Mouse (Mus musculus) lung, postnatal 36 days (tissue): ENCODE results near the gene Rhcg.

ENCODE experiments used
- DNase-seq: peaks from one replicate; pipeline ENCODE4 v3.0.0; 2022; ENCODE audit warnings: mixed read lengths

Gene Rhcg

GRCm38 (mm10) chr7:79617418-79617817 is at the start of gene Rhcg:
Gene Rhcg, minus strand, starts transcription at chr7:79617657.
- no peak for DNase-seq

DNA sequence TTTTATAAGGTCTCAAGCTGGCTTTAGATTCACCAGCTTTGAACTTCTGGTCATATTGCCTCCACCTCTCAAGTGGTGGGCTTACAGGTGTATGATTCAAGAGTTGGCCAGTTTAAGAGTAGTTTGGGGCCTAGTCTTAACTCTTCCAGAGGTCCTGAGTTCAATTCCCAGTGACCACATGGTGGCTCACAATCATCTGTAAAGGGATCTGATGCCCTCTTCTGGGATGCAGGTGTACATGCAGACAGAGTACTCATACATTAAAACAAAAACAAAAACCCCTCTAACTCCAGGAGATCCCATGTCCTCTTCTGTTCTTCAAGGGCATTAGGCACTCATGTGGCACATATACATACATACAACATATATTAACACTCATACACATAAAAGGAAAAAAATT is 49.2 kb upstream of the Rhcg start:
- no peak for DNase-seq

DNA sequence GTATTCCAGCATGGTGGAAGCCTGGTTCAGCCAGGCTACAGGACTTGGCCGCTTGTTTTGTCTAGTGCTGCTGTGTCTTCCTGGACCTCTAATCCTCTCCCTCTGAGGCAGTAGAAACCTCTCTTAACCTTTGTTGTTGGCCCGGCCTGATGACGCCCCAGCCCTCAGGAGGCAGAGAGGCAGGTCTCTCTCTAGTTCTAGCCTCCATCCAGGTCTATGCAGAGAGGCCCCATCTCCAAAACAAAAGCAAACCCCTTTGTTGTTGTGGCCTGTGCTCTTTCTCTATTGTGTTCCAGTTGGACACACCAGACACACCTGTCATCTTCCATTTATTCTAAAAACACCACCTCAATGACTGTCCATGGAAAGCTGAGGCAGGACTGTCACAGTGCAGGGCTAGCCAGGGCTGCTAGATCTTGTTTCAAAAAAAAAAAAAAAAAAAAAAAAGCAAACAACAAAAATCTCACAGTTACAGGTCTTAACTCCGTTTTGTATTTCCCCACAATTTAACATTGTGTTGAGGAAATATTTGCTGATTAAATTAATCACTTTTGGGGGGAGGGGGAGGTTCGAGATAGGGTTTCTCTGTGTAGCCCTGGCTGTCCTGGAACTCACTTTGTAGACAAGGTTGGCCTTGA is 43.9 kb upstream of the Rhcg start:
- no peak for DNase-seq

- DNase-seq: no peak
Observed at GRCm38 (mm10) chr7:79660291-79661150, 43.1 kb upstream of the Rhcg start.

DNA sequence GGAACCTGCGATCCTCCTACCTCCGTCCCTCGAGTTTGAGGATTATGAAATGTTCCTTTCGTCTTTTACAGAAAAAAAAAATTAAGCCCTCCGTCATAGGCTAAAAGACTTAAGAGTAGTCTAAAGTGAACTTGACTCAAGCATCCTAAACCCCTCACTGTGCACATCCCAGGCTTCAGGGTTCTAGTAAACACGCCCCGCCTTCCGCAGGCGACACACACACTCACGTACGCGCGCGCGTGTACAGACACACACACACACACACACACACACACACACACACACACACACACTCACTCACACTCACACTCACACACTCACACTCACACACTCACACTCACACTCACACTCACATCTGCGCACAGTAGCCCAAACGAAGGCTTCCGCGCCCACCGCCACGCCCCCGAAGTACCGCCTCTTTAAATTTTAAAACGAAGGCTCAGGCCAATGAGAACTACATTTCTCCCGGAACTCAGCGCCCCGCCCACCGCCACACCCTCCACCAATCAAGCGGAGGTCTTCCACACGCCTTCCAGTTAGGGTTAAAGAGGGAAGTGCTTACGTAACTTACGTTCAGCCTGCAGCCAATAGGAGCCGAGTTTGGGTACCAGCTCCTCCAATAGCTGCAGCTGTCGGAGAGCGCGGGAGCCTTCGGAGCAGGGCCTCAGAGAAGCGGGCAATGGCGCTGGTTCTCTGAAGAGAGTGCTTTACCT is 42.3 kb upstream of the Rhcg start, which contains the start of gene Ticrr:
Gene Ticrr (plus strand): TSS at position 619 of the 713 bp plus-strand sequence.
- DNase-seq: peak; percentile 99

GRCm38 (mm10) chr7:79654586-79654985 is 37.1 kb upstream of the Rhcg start:
- DNase-seq: no peak

DNA sequence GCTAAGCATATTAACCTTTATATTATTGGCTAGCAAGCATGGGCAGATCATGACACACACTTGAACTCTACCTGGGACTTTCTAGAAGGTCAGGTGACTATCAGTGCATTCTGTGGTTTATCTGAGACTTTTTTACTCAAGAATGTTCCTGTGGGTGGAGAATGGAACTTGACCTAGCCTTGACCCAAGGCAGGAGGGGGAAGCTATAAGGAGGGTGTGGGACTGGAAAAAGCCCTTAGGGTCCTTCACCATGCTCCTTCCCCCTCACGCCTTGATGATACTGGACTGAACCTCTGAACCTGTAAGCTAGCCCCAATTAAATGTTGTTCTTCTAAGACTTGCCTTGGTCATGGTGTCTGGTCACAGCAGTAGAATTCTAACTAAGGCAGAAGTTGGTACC is 36.7 kb upstream of the Rhcg start:
- no peak for DNase-seq

- DNase-seq: peak; percentile 62
Observed at GRCm38 (mm10) chr7:79649005-79649404, 31.5 kb upstream of the Rhcg start.

DNA sequence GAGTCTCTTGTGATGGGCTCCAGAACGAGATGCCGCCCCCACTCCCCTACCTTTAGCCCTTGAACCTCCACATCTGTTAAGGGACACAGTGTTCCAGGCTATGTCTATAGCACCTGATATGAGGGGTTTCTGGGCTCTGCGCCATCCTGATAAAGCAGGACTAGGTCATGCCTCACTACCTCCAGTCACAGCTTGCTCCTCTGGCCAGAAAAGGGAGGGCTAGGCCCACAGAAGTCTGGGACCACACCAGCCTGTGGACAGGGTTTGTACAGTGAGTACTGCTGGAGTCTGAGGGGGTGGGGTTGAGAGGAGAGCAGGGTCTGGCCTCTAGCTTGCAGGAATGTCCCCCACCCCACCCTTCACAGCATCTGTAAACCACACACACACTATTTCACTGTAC is 29.8 kb upstream of the Rhcg start:
- no peak for DNase-seq

DNA sequence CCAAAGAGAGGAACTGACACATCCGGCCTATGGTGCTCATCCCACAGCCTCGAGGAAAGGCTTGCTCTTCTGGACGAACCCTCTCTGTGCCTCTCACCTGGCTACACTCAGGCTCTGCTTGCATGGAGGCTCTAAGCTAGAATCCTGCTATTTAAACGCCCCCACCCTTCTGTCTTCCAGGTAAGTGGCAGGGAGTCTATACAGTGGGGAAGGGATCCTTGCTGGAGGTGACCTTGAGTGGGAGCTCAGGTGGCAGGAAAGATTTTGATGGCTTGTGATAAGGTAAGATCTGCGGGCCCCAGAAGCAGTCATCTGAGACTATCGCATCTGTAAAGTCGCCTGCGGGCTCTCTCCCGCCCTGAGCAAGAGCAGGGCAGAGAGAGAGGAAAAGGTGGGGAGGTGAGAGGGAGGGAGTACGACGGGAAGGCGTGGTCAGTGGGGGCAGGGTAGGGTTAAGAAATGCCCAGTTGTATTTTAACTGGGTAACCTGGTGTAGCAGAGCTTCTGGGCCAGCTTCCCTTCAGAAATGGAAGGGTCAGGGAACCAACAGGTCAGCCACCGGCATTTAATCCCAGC is 14.4 kb upstream of the Rhcg start:
- DNase-seq: no peak

GRCm38 (mm10) chr7:79628271-79628913 is 10.9 kb upstream of the Rhcg start:
- no peak for DNase-seq

- DNase-seq: no peak
Observed at GRCm38 (mm10) chr7:79626170-79626569, 8.7 kb upstream of the Rhcg start.

- no peak for DNase-seq
Observed at GRCm38 (mm10) chr7:79623086-79623485, 5.6 kb upstream of the Rhcg start.

- no peak for DNase-seq
Observed at GRCm38 (mm10) chr7:79619493-79619892, 2.0 kb upstream of the Rhcg start.

GRCm38 (mm10) chr7:79615941-79616340 is 1.5 kb downstream of the Rhcg start:
- DNase-seq: no peak

GRCm38 (mm10) chr7:79615008-79615407 is 2.4 kb downstream of the Rhcg start:
- DNase-seq: no peak

GRCm38 (mm10) chr7:79613314-79613713 is 4.1 kb downstream of the Rhcg start:
- DNase-seq: no peak

DNA sequence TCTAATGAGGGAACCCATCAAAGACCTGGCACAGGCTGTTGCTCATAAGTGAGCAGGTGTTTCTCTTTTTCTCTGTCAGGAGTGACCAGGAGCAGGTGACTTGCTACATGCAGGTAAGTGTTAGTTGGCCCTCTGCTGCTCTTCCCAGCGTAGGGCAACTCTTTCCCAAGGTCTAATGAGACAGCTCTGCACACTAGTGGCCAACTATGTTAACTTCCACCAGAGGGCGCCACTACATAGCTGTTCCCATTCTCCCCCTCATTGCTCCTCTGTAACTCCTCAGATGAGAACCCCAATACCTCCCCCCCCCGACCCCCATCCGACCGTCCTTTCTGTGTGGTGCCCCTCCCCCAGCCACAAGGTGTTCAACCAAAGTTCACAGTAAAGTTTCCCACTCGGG is 4.7 kb downstream of the Rhcg start:
- DNase-seq: peak; percentile 74

DNA sequence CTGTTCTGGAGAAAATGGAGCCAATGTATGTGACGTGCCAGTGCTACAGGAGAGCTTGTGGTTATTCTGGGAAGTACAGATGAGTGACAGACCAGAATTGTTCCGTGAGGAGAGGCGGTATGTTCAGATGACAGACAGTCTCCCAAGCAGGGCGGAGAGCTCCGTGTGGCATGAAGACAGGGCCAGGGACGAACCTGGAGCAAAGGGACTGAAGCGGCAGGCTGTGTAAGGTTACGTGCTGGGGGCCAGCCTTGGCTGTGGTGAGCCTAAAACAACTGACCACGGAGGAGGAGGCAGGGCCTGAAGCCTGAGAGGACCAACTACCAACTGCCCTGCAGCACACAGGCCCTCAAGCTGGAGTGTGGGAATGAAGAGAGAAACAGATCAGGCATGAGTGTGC is 5.6 kb downstream of the Rhcg start:
- DNase-seq: no peak

- peak; percentile 8 for DNase-seq
Observed at GRCm38 (mm10) chr7:79607263-79607921, 10.1 kb downstream of the Rhcg start.

- DNase-seq: no peak
Observed at GRCm38 (mm10) chr7:79606766-79607165, 10.7 kb downstream of the Rhcg start.

- DNase-seq: no peak
Observed at GRCm38 (mm10) chr7:79602006-79602405, 15.5 kb downstream of the Rhcg start.
